ENCODE assay signal across 26 mouse cellular contexts in genomic region chr17:47171801-47172200, GRCm38 (mm10).
A peak's percentile ranks its signal among the peaks of the same experiment; 100 is the strongest.
DNase-seq lines count a peak whose midpoint lies in the region; ATAC-seq and TF ChIP-seq lines count a peak whose summit lies in the region.
"Had no signal": no experiment of that assay in that cellular context is flagged by ENCODE, and none has a peak within 500 bp of the region (broad histone marks: within the 10 kb centered on the region; RNA-seq: fewer than 3 reads in every experiment).

No protein-coding gene starts in this region.

- peak overlapping the region; percentile 51 for H3K4me3 ChIP-seq in E14TG2a.4 (replicated peaks; ENCODE audit: low read length)
- H3K4me3 ChIP-seq in intestine, embryonic 16.5 days (ENCODE audit: low read length), result no peak overlapping the region
- no peak overlapping the region for H3K4me3 ChIP-seq in midbrain, embryonic 16.5 days (ENCODE audit: low read depth, low read length)
- H3K4me3 ChIP-seq: embryonic facial prominence, embryonic 13.5 days; embryonic facial prominence, embryonic 15.5 days; erythroblast, embryonic 14.5 days; forebrain, embryonic 10.5 days; forebrain, embryonic 12.5 days had no signal

- peaks cover 63% of the 10 kb centered on the region for H3K4me1 ChIP-seq in E14TG2a.4 (replicated peaks; ENCODE audit: low read depth, low read length)
- peaks cover 29% of the 10 kb centered on the region for H3K4me1 ChIP-seq in intestine, embryonic 16.5 days (ENCODE audit: control insufficient read depth, insufficient read depth, low read length)
- H3K4me1 ChIP-seq in midbrain, embryonic 16.5 days (ENCODE audit: control insufficient read depth, insufficient read depth, low read length), result peaks cover 7% of the 10 kb centered on the region; the same call in 1 of the 2 replicates

- no peak overlapping the region for H3K27ac ChIP-seq in intestine, embryonic 16.5 days (ENCODE audit: low read length)
- no peak overlapping the region for H3K27ac ChIP-seq in midbrain, embryonic 16.5 days (ENCODE audit: low read length)
- H3K27ac ChIP-seq: embryonic facial prominence, embryonic 13.5 days; embryonic facial prominence, embryonic 15.5 days; forebrain, embryonic 10.5 days; forebrain, embryonic 12.5 days had no signal

- H3K36me3 ChIP-seq in E14TG2a.4 (ENCODE audit: insufficient read depth, low read length), result peaks cover 13% of the 10 kb centered on the region; the same call in 1 of the 2 replicates
- H3K36me3 ChIP-seq in intestine, embryonic 16.5 days (ENCODE audit: control insufficient read depth, insufficient read depth, low read length), result no peaks in the 10 kb centered on the region
- no peaks in the 10 kb centered on the region for H3K36me3 ChIP-seq in midbrain, embryonic 16.5 days (ENCODE audit: control insufficient read depth, insufficient read depth, low read length)
- H3K36me3 ChIP-seq: forebrain, embryonic 12.5 days; G1E had no signal

- H3K27me3 ChIP-seq in E14TG2a.4 (ENCODE audit: insufficient read depth, low read length), result no peaks in the 10 kb centered on the region
- H3K27me3 ChIP-seq in intestine, embryonic 16.5 days (replicated peaks; ENCODE audit: control insufficient read depth, insufficient read depth, low read length), result no peaks in the 10 kb centered on the region
- no peaks in the 10 kb centered on the region for H3K27me3 ChIP-seq in midbrain, embryonic 16.5 days (ENCODE audit: control insufficient read depth, insufficient read depth, low read depth, low read length)
- H3K27me3 ChIP-seq: embryonic facial prominence, embryonic 13.5 days; embryonic facial prominence, embryonic 15.5 days; forebrain, embryonic 12.5 days; Patski had no signal

- no peak overlapping the region for H3K4me2 ChIP-seq in intestine, embryonic 16.5 days (ENCODE audit: low read depth, low read length)
- H3K4me2 ChIP-seq in midbrain, embryonic 16.5 days (ENCODE audit: low read length), result no peak overlapping the region
- H3K4me2 ChIP-seq: embryonic facial prominence, embryonic 13.5 days; embryonic facial prominence, embryonic 15.5 days; forebrain, embryonic 12.5 days had no signal

- no peak for TF ChIP-seq CTCF in E14TG2a.4 (conservative IDR thresholded peaks at IDR 0.05; ENCODE audit: low read length)

- peak; percentile 29 for DNase-seq in thymus, postnatal 4 days
- no peak for DNase-seq in thymus, postnatal 14 days
- DNase-seq in R1 (ENCODE audit: low read depth, low spot score), result peak; percentile 46
- DNase-seq in gastrocnemius, postnatal 4 days (ENCODE audit: low spot score in 2 of 2), result no peak
- DNase-seq: adrenal gland, adult 8-10 months; adrenal gland, postnatal 14 days; adrenal gland, postnatal 36 days; cerebellum, adult 11 months; cerebellum, adult 18-20 months; cerebellum, adult 8-10 months; cerebellum, adult 9-11 months; cerebellum, postnatal 14 days; cerebellum, postnatal 36 days; embryo, embryonic 11 days had no signal

- WGBS in intestine, embryonic 16.5 days, result 87% methylated on average over 5 of the region's 5 CpGs
- WGBS in midbrain, embryonic 16.5 days, result 92% methylated on average over 5 of the region's 5 CpGs

- ATAC-seq in intestine, embryonic 16.5 days, result no peak
- ATAC-seq in midbrain, embryonic 16.5 days, result no peak
- ATAC-seq: forebrain, embryonic 14.5 days; forebrain, embryonic 16.5 days; Patski had no signal

- no peak overlapping the region for H3K9ac ChIP-seq in intestine, embryonic 16.5 days (ENCODE audit: low read depth, low read length)
- no peak overlapping the region for H3K9ac ChIP-seq in midbrain, embryonic 16.5 days (ENCODE audit: low read depth, low read length)
- H3K9ac ChIP-seq: embryonic facial prominence, embryonic 13.5 days; embryonic facial prominence, embryonic 15.5 days; forebrain, embryonic 12.5 days had no signal

- H3K9me3 ChIP-seq in E14TG2a.4 (ENCODE audit: low read length), result no peaks in the 10 kb centered on the region
- H3K9me3 ChIP-seq in intestine, embryonic 16.5 days (ENCODE audit: control insufficient read depth, low read length), result no peaks in the 10 kb centered on the region
- no peaks in the 10 kb centered on the region for H3K9me3 ChIP-seq in midbrain, embryonic 16.5 days (replicated peaks; ENCODE audit: control insufficient read depth, low read length, poor library complexity, severe bottlenecking)
- H3K9me3 ChIP-seq: embryonic facial prominence, embryonic 13.5 days; embryonic facial prominence, embryonic 15.5 days; forebrain, embryonic 10.5 days; forebrain, embryonic 12.5 days; G1E had no signal

Comparison
In these comparisons a context has a peak if more than half of its experiments do, and no peak if none do; other contexts are left out.
1. DNase-seq: peak in thymus, postnatal 4 days (single experiment) and R1 (single experiment); none in thymus, postnatal 14 days (single experiment) and gastrocnemius, postnatal 4 days (0 of 2).